Mouse (Mus musculus) liver, embryonic 12.5 days (tissue): ENCODE measurements around the gene Skap1. TPM values are rescaled to one million over a fixed set of nuclear protein-coding genes. Genes with fewer than 3 reads are reported as not detected.

ENCODE experiments used
- ATAC-seq: fragments of 200-750 bp; cut with Nextera tagmentation; 2 replicates; pipeline ENCODE4 v1.8.0; 2017; ENCODE audit warnings: moderate number of reproducible peaks, mild to moderate bottlenecking, moderate library complexity
- H3K27ac ChIP-seq: fragments of 300-500 bp; sonication (generic); 2 replicates; pipeline ENCODE4 v1.5.1; 2016; ENCODE audit warnings: mild to moderate bottlenecking
- H3K27me3 ChIP-seq: fragments of 300-500 bp; sonication (generic); replicated peaks from 2 replicates; pipeline ENCODE4 v1.6.1; 2016; ENCODE audit warnings: mild to moderate bottlenecking, moderate library complexity
- H3K36me3 ChIP-seq: fragments of 300-500 bp; sonication (generic); 2 replicates; pipeline ENCODE4 v1.6.1; 2016; ENCODE audit warnings: mild to moderate bottlenecking, moderate library complexity
- H3K4me1 ChIP-seq: fragments of 300-500 bp; sonication (generic); 2 replicates; pipeline ENCODE4 v1.6.1; 2016
- H3K4me2 ChIP-seq: fragments of 300-500 bp; sonication (generic); 2 replicates; pipeline ENCODE4 v1.6.1; 2016; ENCODE audit warnings: mild to moderate bottlenecking, moderate library complexity
- H3K4me3 ChIP-seq: fragments of 300-500 bp; sonication (generic); 2 replicates; pipeline ENCODE4 v1.5.1; 2016; ENCODE audit warnings: mild to moderate bottlenecking, moderate library complexity
- H3K9ac ChIP-seq: fragments of 300-500 bp; sonication (generic); 2 replicates; pipeline ENCODE4 v1.6.1; 2016; ENCODE audit warnings: mild to moderate bottlenecking, moderate library complexity
- H3K9me3 ChIP-seq: fragments of 300-500 bp; sonication (generic); replicated peaks from 2 replicates; pipeline ENCODE4 v1.6.1; 2016; ENCODE audit warnings: mild to moderate bottlenecking, moderate library complexity
- WGBS: fragments of 180-500 bp; shearing (Covaris S2); methylation state at CpG from one replicate; pipeline ENCODE4 v1.1.7; 2016; ENCODE audit not compliant: insufficient replicate concordance; 5-methylcytosine and 5-hydroxymethylcytosine counted together
- polyA plus RNA-seq: library from polyadenylated mRNA; unstranded; fragments of >200 nt; fragmentation: Nextera tagmentation; extraction: Ambion mirVana; gene quantifications from 2 replicates; pipeline ENCODE4 v1.2.1, GENCODE M21; 2016

Gene Skap1
- polyA plus RNA-seq, 1 experiment from 2014 or later = 0.51 TPM

GRCm38 (mm10) chr11:96441546-96442185, 22.7 kb upstream of the Skap1 start:
- Histone ChIP-seq H3K4me3 (no peak overlapping the region), H3K27me3 (peaks cover 47% of the 10 kb centered on the region), H3K9me3 (no peaks in the 10 kb centered on the region), H3K36me3 (no peaks in the 10 kb centered on the region), H3K4me1 (no peaks in the 10 kb centered on the region), H3K27ac (no peak overlapping the region), H3K4me2 (no peak overlapping the region), H3K9ac (no peak overlapping the region)
- WGBS = 31% methylated on average over 12 of the region's 12 CpGs
- ATAC-seq = no peak

- no peak overlapping the region for H3K4me2 ChIP-seq
- 46% methylated on average over 5 of the region's 5 CpGs for WGBS
- H3K9ac ChIP-seq = no peak overlapping the region
- no peaks in the 10 kb centered on the region for H3K4me1 ChIP-seq
- no peaks in the 10 kb centered on the region for H3K9me3 ChIP-seq
- no peak for ATAC-seq
- peaks cover 39% of the 10 kb centered on the region for H3K27me3 ChIP-seq
- H3K36me3 ChIP-seq = no peaks in the 10 kb centered on the region
- H3K27ac ChIP-seq = no peak overlapping the region
- no peak overlapping the region for H3K4me3 ChIP-seq
These were observed 21.9 kb upstream of the Skap1 start for GRCm38 (mm10) chr11:96442468-96442867.

GRCm38 (mm10) chr11:96447931-96448330, 16.5 kb upstream of the Skap1 start:
- H3K9me3 ChIP-seq = no peaks in the 10 kb centered on the region
- H3K36me3 ChIP-seq = no peaks in the 10 kb centered on the region
- no peaks in the 10 kb centered on the region for H3K4me1 ChIP-seq
- no peak overlapping the region for H3K9ac ChIP-seq
- no peak overlapping the region for H3K4me3 ChIP-seq
- no peak overlapping the region for H3K4me2 ChIP-seq
- H3K27me3 ChIP-seq = peaks cover 34% of the 10 kb centered on the region
- 75% methylated on average over 24 of the region's 24 CpGs for WGBS
- no peak for ATAC-seq
- H3K27ac ChIP-seq = no peak overlapping the region

GRCm38 (mm10) chr11:96455111-96455510, 9.3 kb upstream of the Skap1 start:
- no peak overlapping the region for H3K27ac ChIP-seq
- H3K4me2 ChIP-seq = no peak overlapping the region
- no peak for ATAC-seq
- no peak overlapping the region for H3K4me3 ChIP-seq
- WGBS = 19% methylated on average over 5 of the region's 5 CpGs
- peaks cover 93% of the 10 kb centered on the region for H3K27me3 ChIP-seq
- no peaks in the 10 kb centered on the region for H3K9me3 ChIP-seq
- no peaks in the 10 kb centered on the region; the same call in 1 of the 2 replicates for H3K4me1 ChIP-seq
- H3K36me3 ChIP-seq = no peaks in the 10 kb centered on the region
- H3K9ac ChIP-seq = no peak overlapping the region

- H3K27me3 ChIP-seq = peaks cover 93% of the 10 kb centered on the region
- no peak overlapping the region for H3K27ac ChIP-seq
- H3K4me2 ChIP-seq = no peak overlapping the region
- H3K4me1 ChIP-seq = no peaks in the 10 kb centered on the region; the same call in 1 of the 2 replicates
- no peaks in the 10 kb centered on the region for H3K36me3 ChIP-seq
- no peaks in the 10 kb centered on the region for H3K9me3 ChIP-seq
- whole genome bisulfite sequencing = 53% methylated on average over 6 of the region's 6 CpGs
- ATAC-seq = no peak
- H3K4me3 ChIP-seq = no peak overlapping the region
- H3K9ac ChIP-seq = no peak overlapping the region
These were observed 8.6 kb upstream of the Skap1 start for GRCm38 (mm10) chr11:96455699-96456326.

- no peak overlapping the region for H3K4me3 ChIP-seq
- no peak overlapping the region for H3K4me2 ChIP-seq
- no peaks in the 10 kb centered on the region for H3K36me3 ChIP-seq
- no peak overlapping the region for H3K9ac ChIP-seq
- H3K27me3 ChIP-seq = peaks cover 97% of the 10 kb centered on the region
- peaks cover 1% of the 10 kb centered on the region; the same call in 1 of the 2 replicates for H3K4me1 ChIP-seq
- H3K27ac ChIP-seq = no peak overlapping the region
- 25% methylated on average over 12 of the region's 12 CpGs for WGBS
- no peak for ATAC-seq
- H3K9me3 ChIP-seq = no peaks in the 10 kb centered on the region
These were observed 7.7 kb upstream of the Skap1 start for GRCm38 (mm10) chr11:96456508-96457305.

GRCm38 (mm10) chr11:96461766-96462165, 2.6 kb upstream of the Skap1 start:
- H3K9ac ChIP-seq = no peak overlapping the region
- WGBS = 37% methylated on average over 4 of the region's 4 CpGs
- no peak overlapping the region for H3K4me3 ChIP-seq
- ATAC-seq = no peak
- peaks cover 99% of the 10 kb centered on the region for H3K27me3 ChIP-seq
- H3K4me2 ChIP-seq = no peak overlapping the region
- no peaks in the 10 kb centered on the region for H3K9me3 ChIP-seq
- H3K27ac ChIP-seq = no peak overlapping the region
- peaks cover 21% of the 10 kb centered on the region for H3K4me1 ChIP-seq
- no peaks in the 10 kb centered on the region for H3K36me3 ChIP-seq

DNA sequence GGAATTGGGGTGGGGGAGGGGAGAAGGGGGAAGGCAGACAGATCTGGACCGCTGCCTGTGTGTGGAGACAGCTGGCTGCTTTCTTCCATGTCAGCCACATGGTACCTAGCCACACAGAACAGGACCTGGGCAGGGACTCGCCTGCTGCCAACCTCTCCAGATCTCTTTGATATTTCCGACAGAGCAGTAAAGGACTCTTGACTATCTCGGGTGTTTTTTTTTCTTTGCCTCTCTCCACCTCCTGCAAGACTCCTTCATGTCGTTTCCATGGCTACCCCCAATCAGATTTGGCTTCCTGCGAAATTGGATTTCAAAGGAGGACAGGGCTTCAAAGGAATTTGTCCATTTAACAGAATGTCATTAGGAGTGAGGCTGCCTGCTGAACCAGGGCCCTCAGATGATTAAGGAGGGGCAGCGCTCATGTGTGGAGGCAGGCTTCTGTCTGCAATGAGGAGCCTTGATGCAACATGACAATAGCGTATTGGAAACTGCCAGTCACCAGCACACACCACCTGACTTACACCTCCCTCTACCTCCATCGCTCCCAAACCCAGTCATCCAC, 2.1 kb upstream of the Skap1 start:
- Histone ChIP-seq H3K9ac (no peak overlapping the region), H3K9me3 (no peaks in the 10 kb centered on the region), H3K27ac (no peak overlapping the region), H3K36me3 (no peaks in the 10 kb centered on the region), H3K4me1 (peaks cover 24% of the 10 kb centered on the region), H3K4me2 (no peak overlapping the region), H3K27me3 (peaks cover 97% of the 10 kb centered on the region), H3K4me3 (no peak overlapping the region)
- 27% methylated on average over 9 of the region's 9 CpGs for WGBS
- ATAC-seq = no peak

- Histone ChIP-seq H3K4me1 (peaks cover 42% of the 10 kb centered on the region), H3K4me3 (peak overlapping the region; percentile 31), H3K9ac (no peak overlapping the region), H3K27me3 (peaks cover 73% of the 10 kb centered on the region), H3K4me2 (peak overlapping the region; percentile 64), H3K36me3 (no peaks in the 10 kb centered on the region), H3K9me3 (no peaks in the 10 kb centered on the region), H3K27ac (no peak overlapping the region)
- no peak for ATAC-seq
- 22% methylated on average over 5 of the region's 5 CpGs for WGBS
These were observed 295 bp downstream of the Skap1 start for GRCm38 (mm10) chr11:96464716-96465060.

GRCm38 (mm10) chr11:96465426-96466056, 1.1 kb downstream of the Skap1 start:
- H3K27ac ChIP-seq = no peak overlapping the region
- no peak for ATAC-seq
- H3K36me3 ChIP-seq = no peaks in the 10 kb centered on the region
- H3K4me1 ChIP-seq = peaks cover 42% of the 10 kb centered on the region
- peaks cover 64% of the 10 kb centered on the region for H3K27me3 ChIP-seq
- H3K4me2 ChIP-seq = no peak overlapping the region
- H3K9me3 ChIP-seq = no peaks in the 10 kb centered on the region
- H3K4me3 ChIP-seq = no peak overlapping the region
- no peak overlapping the region for H3K9ac ChIP-seq
- 72% methylated on average over 10 of the region's 10 CpGs for WGBS

GRCm38 (mm10) chr11:96466382-96466781, 2.0 kb downstream of the Skap1 start:
- peaks cover 56% of the 10 kb centered on the region for H3K27me3 ChIP-seq
- 44% methylated on average over 7 of the region's 7 CpGs for WGBS

More at GRCm38 (mm10) chr11:96466382-96466781, 2.0 kb downstream of the Skap1 start:
- Histone ChIP-seq H3K9ac (no peak overlapping the region), H3K27ac (no peak overlapping the region), H3K4me1 (peaks cover 42% of the 10 kb centered on the region), H3K9me3 (no peaks in the 10 kb centered on the region), H3K4me3 (no peak overlapping the region), H3K36me3 (no peaks in the 10 kb centered on the region), H3K4me2 (no peak overlapping the region)
- ATAC-seq = no peak
